Mouse (Mus musculus): ENCODE measurements around the gene Fcf1.

Fcf1 gene

GRCm38 (mm10) chr12:84970428-84971096, at the start of gene Fcf1, which contains the start of gene Arel1:
Gene Fcf1, plus strand, starts transcription at chr12:84970897.
Gene Arel1, minus strand, starts transcription at chr12:84970900.
- peak; percentile 90 for DNase-seq

- DNase-seq = no peak
Observed at GRCm38 (mm10) chr12:84921881-84922419, 48.7 kb upstream of the Fcf1 start.

GRCm38 (mm10) chr12:84924324-84924723, 46.4 kb upstream of the Fcf1 start:
- no peak for DNase-seq

- no peak for DNase-seq
Observed at GRCm38 (mm10) chr12:84926542-84926941, 44.2 kb upstream of the Fcf1 start.

GRCm38 (mm10) chr12:84932210-84932609, 38.5 kb upstream of the Fcf1 start:
- no peak for DNase-seq

- no peak for DNase-seq
Observed at GRCm38 (mm10) chr12:84935343-84935742, 35.4 kb upstream of the Fcf1 start.

GRCm38 (mm10) chr12:84939117-84939516, 31.6 kb upstream of the Fcf1 start:
- no peak for DNase-seq

GRCm38 (mm10) chr12:84940343-84940742, 30.4 kb upstream of the Fcf1 start:
- no peak for DNase-seq

- DNase-seq = no peak
Observed at GRCm38 (mm10) chr12:84941717-84942116, 29.0 kb upstream of the Fcf1 start.

GRCm38 (mm10) chr12:84943006-84943952, 27.4 kb upstream of the Fcf1 start:
- DNase-seq = no peak

GRCm38 (mm10) chr12:84944150-84944812, 26.4 kb upstream of the Fcf1 start:
- DNase-seq = no peak

GRCm38 (mm10) chr12:84944813-84945553, 25.7 kb upstream of the Fcf1 start:
- no peak for DNase-seq

- DNase-seq = no peak
Observed at GRCm38 (mm10) chr12:84947894-84948583, 22.7 kb upstream of the Fcf1 start.

- DNase-seq = no peak
Observed at GRCm38 (mm10) chr12:84948584-84949285, 22.0 kb upstream of the Fcf1 start.

GRCm38 (mm10) chr12:84950763-84951162, 19.9 kb upstream of the Fcf1 start:
- peak; percentile 56 for DNase-seq

GRCm38 (mm10) chr12:84951531-84951930, 19.2 kb upstream of the Fcf1 start:
- DNase-seq = no peak

- no peak for DNase-seq
Observed at GRCm38 (mm10) chr12:84952351-84952750, 18.3 kb upstream of the Fcf1 start.

- DNase-seq = peak; percentile 52
Observed at GRCm38 (mm10) chr12:84956317-84956716, 14.4 kb upstream of the Fcf1 start.

- no peak for DNase-seq
Observed at GRCm38 (mm10) chr12:84958794-84959356, 11.8 kb upstream of the Fcf1 start.

- DNase-seq = no peak
Observed at GRCm38 (mm10) chr12:84962606-84963005, 8.1 kb upstream of the Fcf1 start.
